ENCODE assay signal across 8 mouse cellular contexts in the genomic region with DNA sequence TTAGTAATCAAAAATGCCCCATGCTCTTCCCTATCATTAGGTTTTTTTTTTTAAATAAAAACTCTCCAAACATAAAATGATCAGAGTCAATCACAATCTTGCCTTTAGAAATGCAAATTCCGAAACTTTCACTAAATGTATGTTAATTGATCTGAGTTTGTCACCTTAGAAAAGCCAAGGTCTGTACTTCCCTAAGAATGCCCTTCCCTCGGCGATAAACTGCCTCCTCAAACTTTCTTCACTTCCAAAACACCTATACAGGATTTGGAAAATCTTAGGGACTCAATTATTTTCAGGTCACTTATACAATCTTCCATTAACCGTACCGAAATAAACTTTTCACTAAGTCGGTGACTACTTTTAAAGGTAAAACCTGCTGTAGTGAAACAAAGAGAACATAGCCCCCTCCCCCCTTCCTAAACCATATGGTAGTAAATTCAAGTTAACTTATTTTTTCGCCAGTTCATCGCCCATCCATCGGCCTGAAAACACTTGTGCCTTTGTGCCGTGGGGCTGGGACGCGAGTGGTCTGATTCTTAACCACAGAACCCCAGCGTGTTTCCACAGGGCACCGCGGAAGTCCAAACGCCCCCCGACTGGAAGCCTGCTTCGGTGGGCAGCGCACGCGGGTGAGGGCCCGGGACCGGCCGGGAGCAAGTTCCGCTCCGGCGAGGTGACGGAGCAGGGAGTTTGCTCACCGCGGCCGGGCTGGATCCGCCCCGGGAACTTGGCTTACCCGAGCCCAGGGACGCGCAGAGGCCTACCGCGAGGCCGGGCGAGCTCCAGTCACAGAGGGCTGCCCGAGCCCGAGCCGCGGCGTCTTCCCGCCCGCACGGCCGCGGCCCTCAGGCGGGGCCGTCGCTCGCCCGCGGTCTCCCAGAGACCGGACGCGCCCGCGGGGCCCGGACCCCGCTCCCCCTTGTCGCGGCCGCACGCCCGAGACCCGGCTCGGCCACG. TPM values are rescaled to one million over a fixed set of nuclear protein-coding genes. Genes with fewer than 3 reads are reported as not detected.
DNase-seq lines count a peak whose midpoint lies in the region; ATAC-seq and TF ChIP-seq lines count a peak whose summit lies in the region.

No protein-coding gene starts in this region.

- TF ChIP-seq EP300 in ES-Bruce4 (IDR thresholded peaks at IDR 0.05; ENCODE audit: insufficient read depth, low read depth, low read length) = no peak

- intact Hi-C loops in heart, postnatal 25 days (cut with DNase I) = loop anchor here (5.0 kb wide), 2 partner anchors 46 to 111 kb away; a partner anchor contains a TSS

- peak overlapping the region; percentile 100 for H3K9ac ChIP-seq in ES-Bruce4 (ENCODE audit: low read depth, poor library complexity, severe bottlenecking)
- peak overlapping the region; percentile 99 for H3K9ac ChIP-seq in forebrain, embryonic 12.5 days

- WGBS in forebrain, embryonic 12.5 days = under 1% methylated on average over 38 of the region's 71 CpGs

- no peaks in the 10 kb centered on the region for H3K27me3 ChIP-seq in ES-Bruce4 (ENCODE audit: control insufficient read depth, insufficient read depth, low read length, poor library complexity, severe bottlenecking)
- no peaks in the 10 kb centered on the region for H3K27me3 ChIP-seq in forebrain, embryonic 12.5 days

- peak overlapping the region; percentile 97 for H3K27ac ChIP-seq in ES-Bruce4 (ENCODE audit: insufficient read depth, low read length)
- H3K27ac ChIP-seq in forebrain, embryonic 12.5 days = peak overlapping the region; percentile 97

- peaks cover 4% of the 10 kb centered on the region for H3K4me1 ChIP-seq in ES-Bruce4 (ENCODE audit: control insufficient read depth, insufficient read depth, low read length)
- peaks cover 27% of the 10 kb centered on the region for H3K4me1 ChIP-seq in forebrain, embryonic 12.5 days

- ATAC-seq in forebrain, embryonic 12.5 days (ENCODE audit: low FRiP score) = peak; percentile 50; the same call in 1 of the 2 replicates

- no peaks in the 10 kb centered on the region for H3K9me3 ChIP-seq in ES-Bruce4 (replicated peaks; ENCODE audit: control insufficient read depth, insufficient read depth, low read length, poor library complexity, severe bottlenecking)
- no peaks in the 10 kb centered on the region for H3K9me3 ChIP-seq in forebrain, embryonic 12.5 days

- peak overlapping the region; percentile 100 for H3K4me3 ChIP-seq in ES-Bruce4 (ENCODE audit: low read depth, low read length)
- H3K4me3 ChIP-seq in forebrain, embryonic 12.5 days (replicated peaks) = peak overlapping the region; percentile 98

- no peak for TF ChIP-seq CTCF in ES-Bruce4 (IDR thresholded peaks at IDR 0.05; ENCODE audit: low read depth, low read length)

- peaks cover 18% of the 10 kb centered on the region for H3K36me3 ChIP-seq in ES-Bruce4 (ENCODE audit: control insufficient read depth, insufficient read depth, low read length, poor library complexity, severe bottlenecking)
- H3K36me3 ChIP-seq in forebrain, embryonic 12.5 days (replicated peaks) = 0 out of 2 replicates have a peak, but pooled peaks cover 4% of the 10 kb centered on the region

- H3K4me2 ChIP-seq in forebrain, embryonic 12.5 days = peak overlapping the region; percentile 71

- DNase-seq in c-Kit-positive CD71-positive TER-119-positive erythroid progenitor cells, embryonic 14.5 days (ENCODE audit: low spot score) = peak; percentile 50
- DNase-seq in heart, postnatal 25 days (ENCODE audit: low spot score) = peak; percentile 32
- peak; percentile 35 to 53 for DNase-seq in layer of hippocampus, adult 18-20 months (ENCODE audit: low spot score in 2 of 2)
- DNase-seq in lung, postnatal 10 days = peak; percentile 71
- DNase-seq in ovary, postnatal 14 days (ENCODE audit: low spot score) = peak; percentile 47
- peak; percentile 70 for DNase-seq in thymus, postnatal 14 days

- TF ChIP-seq POLR2A in ES-Bruce4 (IDR thresholded peaks at IDR 0.05; ENCODE audit: insufficient read depth, low read length) = no peak

RNA-seq across cellular contexts. Expression of a gene that starts 1.3 kb away (rescaled TPM):
- 175 and 188 TPM in 2 replicates for polyA plus RNA-seq in ES-Bruce4 (2011; ENCODE audit: insufficient read depth, insufficient read length, low read depth, missing spikeins)
- polyA plus RNA-seq in forebrain, embryonic 12.5 days (2016; fragmentation: Nextera tagmentation; extraction: Ambion mirVana) = 29.5 and 39.0 TPM in 2 replicates
- 100 to 1,000 TPM in 1 of 2 experiments, 10 to 100 TPM in 1; 97.7 to 101 TPM for total RNA-seq in heart, postnatal 25 days (2021)
- total RNA-seq in layer of hippocampus, adult 18-20 months (2021) = 10 to 100 TPM; 64.2 to 65.8 TPM

Comparison
In these comparisons a context has a peak if more than half of its experiments do, and no peak if none do; other contexts are left out.
1. Peak in every context shown above with its lines: DNase-seq, ATAC-seq, H3K4me3 ChIP-seq and H3K27ac ChIP-seq.